Mouse (Mus musculus): ENCODE results near the gene Atp2a3. TPM values are rescaled to one million over a fixed set of nuclear protein-coding genes. Genes with fewer than 3 reads are reported as not detected.

Gene Atp2a3
- total RNA-seq, 2 experiments from 2014 or later, result 5.9 to 6.0 TPM

DNA sequence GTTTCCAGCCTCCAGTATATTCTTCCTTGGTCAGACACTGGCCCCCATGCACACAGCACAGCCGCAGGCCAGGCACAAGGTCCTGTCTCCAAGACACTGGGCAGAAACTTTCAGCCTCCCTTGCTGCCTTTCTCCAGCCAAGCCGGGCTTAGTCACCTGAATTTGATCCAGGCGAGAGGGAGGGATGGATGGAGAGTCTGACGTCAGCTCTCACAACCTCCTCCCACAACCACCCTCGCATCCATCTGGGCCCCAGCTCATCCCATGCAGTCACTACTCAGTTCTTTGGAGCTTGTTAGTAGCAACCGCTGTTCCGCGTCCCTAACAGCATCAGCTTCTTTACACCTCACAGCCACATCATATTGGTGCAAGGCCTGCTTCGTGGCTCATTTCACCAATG, 62.1 kb downstream of the Atp2a3 start:
- intact Hi-C loops (cut with DNase I), result no loop called here
- peak; percentile 88 to 91 for DNase-seq (ENCODE audit: low spot score in 2 of 2)

DNA sequence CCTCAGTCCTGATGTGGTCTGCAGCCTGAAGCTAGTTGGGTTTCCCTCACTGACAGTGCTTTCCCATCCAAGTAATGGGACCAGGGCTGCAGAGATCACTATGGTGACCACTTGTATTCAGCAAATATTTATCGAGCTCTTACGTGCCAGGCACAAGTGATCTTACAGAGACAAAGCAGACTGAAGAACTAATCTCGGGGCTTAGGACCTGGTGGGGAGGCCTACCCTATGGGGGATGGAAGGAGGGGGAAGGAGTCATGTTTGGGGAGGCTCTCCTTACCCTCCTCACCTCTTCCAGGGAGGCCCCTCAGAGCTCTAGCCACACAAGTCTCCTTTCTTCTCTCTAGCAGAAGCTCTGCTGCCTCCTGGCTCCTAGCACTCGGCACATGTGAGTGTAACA, 62.9 kb downstream of the Atp2a3 start:
- intact Hi-C loops (cut with DNase I), result no loop called here

DNA sequence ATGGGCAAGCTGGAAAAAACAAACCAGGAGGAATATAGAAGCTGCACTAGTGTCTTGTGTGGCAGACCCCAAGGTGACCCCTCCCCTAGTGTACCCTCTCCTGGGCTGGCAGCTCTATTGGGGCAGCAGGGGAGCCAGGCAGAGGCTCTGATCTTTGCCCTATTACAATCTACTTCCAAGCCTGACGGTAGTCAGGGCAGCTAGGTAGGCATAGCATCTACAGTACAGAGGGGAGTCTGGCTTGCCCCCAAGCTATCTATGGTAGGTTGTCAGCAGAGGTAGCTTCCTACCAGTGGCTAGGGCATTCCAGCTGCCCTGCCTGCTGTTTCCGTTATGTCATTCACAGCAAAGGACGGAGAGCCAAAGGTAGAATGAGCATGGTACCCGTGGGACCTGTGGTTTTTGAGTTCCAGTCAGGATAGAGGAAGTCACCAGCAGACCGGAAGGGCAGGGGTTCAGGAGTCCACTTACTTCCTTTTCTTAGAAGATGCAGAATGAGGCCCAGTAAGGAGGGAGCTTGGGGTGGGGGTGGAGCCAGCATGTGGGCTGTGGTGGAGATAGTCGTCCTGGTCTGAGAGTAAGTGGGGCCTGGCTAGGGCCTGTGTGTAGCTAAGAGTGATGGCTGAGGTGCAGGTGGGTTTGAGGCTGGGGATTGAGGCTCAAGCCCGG, 63.4 kb downstream of the Atp2a3 start:
- no peak for DNase-seq (ENCODE audit: low spot score in 2 of 2)
- intact Hi-C loops (cut with DNase I), result no loop called here

More for the DNA sequence above, 62.9 kb downstream of the Atp2a3 start:
- no peak for DNase-seq (ENCODE audit: low spot score in 2 of 2)

DNA sequence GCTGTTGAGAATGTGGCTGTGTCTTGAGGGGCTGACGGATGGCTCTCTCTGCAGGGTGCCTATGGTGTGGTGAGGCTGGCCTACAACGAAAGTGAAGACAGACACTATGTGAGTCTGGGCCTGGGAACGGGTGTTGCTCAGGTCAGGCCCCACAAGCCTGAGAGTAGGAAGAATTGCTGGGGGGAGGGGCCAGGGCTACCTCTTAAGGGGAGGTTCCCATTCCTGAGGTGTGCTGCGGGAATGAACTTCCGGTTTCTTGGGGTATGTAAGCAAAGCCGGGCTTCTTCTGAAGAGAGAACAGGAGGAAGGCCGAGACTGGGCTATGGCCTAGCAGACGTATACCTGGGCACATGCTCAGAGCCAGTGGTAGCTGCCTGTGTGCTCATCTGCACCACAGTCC, 66.0 kb downstream of the Atp2a3 start:
- DNase-seq (ENCODE audit: low spot score in 2 of 2), result no peak
- intact Hi-C loops (cut with DNase I), result no loop called here

DNA sequence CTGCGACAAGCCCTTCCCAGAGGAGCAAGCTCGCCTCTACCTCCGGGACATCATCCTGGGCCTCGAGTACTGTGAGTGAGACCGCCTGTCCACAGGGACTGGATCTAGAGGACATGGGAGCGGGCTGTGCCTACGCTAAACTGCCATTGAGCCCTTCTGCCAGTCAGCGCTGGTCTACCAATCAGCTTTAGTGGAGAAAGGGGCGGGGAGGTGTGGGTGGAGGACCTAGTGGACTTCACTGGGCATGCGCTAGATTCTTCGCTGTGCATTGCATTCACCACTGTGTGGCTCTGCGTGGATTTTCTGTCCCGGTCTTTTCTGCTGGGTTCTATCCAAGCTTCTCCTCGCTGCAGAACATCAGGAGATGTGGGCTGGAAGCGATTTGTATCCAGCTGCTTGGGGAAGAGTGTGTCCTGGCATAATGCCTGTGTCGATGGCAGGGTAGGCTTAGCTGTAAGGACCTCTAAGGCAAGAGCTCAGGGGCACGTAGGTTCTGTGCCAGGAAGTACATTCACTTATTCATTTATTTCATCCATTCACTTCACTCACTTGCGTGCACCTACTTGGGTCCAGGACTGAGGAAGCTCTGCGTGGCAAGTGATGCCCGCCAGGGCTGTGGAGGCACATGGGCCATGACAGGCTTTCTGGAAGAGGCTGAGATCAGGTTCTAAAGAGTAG, 70.0 kb downstream of the Atp2a3 start:
- intact Hi-C loops (cut with DNase I), result no loop called here
- DNase-seq (ENCODE audit: low spot score in 2 of 2), result peak; percentile 87 to 89

DNA sequence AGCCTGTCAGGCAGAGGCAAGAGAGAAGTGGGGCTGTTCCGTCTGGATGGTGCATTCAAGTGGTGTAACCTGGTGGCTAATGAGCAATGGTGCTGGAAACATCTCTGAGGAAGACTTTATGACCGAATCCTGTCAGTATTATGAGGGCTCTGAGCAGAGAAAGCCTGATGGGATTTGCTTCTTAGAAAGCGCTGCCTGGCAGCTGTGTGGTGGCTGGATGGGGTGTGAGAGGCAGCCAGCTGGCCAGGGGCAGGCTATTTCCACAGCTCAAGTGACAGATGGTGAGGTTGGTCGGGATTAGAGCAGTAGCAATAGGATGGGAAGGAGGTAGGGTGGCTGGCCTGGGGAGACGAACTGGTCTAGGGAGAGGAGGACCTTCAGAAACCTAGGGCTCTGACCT, 70.6 kb downstream of the Atp2a3 start:
- no peak for DNase-seq (ENCODE audit: low spot score in 2 of 2)
- intact Hi-C loops (cut with DNase I), result no loop called here

DNA sequence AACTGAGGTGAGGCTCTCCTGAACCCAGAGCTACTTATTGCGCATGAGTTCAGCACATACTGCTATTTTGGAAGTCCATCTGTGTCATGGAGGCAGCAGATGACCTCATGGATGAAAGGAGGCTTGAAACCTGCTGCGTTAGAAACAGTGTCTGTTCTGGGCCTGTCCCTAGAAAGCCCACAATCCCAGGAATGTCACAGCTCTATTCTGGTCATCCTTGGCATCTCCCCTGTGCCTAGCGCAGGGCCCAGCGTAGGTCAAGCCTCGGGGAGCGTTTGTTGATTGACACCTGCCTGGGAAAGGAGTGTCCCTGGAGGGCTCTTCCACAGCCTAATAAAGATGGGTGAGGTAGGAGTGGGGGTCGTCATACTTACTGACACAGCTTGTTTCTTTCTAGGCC, 75.1 kb downstream of the Atp2a3 start:
- intact Hi-C loops (cut with DNase I), result no loop called here
- DNase-seq (ENCODE audit: low spot score in 2 of 2), result no peak

DNA sequence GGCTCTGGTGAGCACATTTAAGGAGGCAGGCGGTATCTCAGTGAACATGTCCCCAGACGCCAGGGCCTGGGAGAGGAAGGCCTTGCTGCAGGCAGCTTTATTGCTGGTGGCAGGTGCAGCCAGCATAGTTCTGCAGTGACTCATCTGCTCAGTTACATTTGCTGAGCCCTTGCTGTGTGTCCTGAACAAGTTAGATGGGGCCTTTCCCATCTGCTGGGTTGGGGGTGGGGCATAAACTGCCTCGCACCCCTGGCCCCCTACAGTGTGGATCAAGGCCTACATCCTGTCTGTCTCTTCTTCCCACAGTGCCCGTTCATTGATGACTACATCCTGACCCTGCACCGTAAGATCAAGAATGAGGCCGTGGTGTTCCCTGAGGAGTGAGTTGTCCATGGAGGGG, 75.9 kb downstream of the Atp2a3 start:
- intact Hi-C loops (cut with DNase I), result no loop called here
- DNase-seq (ENCODE audit: low spot score in 2 of 2), result no peak

DNA sequence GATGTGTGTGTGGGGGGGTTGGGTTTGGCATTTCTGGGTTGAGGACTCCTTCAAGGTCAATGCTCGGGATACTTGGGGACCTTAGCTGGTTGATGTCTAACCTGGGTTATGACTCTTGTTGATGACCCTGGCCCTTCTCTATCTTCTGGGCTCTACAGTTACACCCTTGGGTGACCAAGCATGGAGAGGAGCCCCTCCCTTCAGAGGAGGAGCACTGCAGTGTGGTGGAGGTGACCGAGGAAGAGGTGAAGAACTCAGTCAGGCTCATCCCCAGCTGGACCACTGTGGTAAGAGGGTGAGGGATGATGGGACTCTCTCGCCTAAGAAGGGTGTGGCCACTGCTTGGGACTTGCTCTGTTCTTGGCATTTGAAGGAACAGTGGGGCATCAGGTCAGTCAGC, 76.7 kb downstream of the Atp2a3 start:
- intact Hi-C loops (cut with DNase I), result loop anchor here (2.0 kb wide), 1 partner anchor 31 kb away; no protein-coding TSS in a partner anchor
- no peak for DNase-seq (ENCODE audit: low spot score in 2 of 2)

DNA sequence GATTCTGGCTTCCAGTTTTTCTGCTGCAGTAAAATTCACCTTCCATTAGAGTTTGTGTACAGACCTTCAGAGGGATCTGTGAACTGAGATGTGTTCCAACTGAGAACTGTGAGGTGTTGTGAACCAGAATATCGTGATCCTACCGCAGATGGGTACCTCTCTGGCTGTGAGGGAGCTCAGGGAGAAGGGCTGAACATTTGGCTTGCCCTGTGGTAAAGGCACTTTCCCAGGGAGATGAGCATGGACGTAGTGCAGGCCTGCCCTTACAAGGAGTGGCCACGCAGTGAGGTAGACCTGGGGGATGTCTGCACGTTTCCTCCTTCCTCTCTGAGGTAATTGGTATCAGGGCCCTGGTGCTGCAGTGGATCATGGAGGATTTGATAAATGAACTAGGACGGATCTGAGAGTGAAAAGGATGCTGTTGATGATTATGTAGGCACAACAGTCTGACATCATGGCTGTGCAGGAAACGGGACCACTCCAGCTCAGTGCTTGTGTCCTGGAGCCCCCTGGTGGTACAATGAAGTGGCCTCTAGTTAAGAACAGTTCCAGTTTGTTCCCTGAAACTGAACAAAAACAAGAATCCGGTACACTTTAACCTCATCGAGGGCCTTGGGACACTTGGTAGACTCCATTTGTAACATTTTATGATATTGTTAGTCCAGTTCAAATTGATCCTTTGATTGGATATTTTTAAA, 78.3 kb downstream of the Atp2a3 start:
- DNase-seq (ENCODE audit: low spot score in 2 of 2), result no peak
- intact Hi-C loops (cut with DNase I), result loop anchor here (2.0 kb wide), 1 partner anchor 32 kb away; no protein-coding TSS in a partner anchor

Small RNA genes within 50 kb of the gene (microRNA-seq; reads per million reads assigned to microRNA genes)
- gene Gm44467, result not detected

Other genes starting within 250 kb of the Atp2a3 start
- 10 to 100 TPM; 16.5 to 17.4 TPM for gene Cyb5d2, start 165.0 kb upstream of the Atp2a3 start, total RNA-seq (2021)
- 10 to 100 TPM; 38.1 to 50.0 TPM for gene Zzef1, start 164.9 kb upstream of the Atp2a3 start, total RNA-seq (2021)
- gene P2rx1, start 37.9 kb downstream of the Atp2a3 start, total RNA-seq (2021), result under 1 TPM; 0.36 to 0.62 TPM
- gene Camkk1, start 57.8 kb downstream of the Atp2a3 start, total RNA-seq (2021), result 100 to 1,000 TPM; 102 to 106 TPM
- 10 to 100 TPM in 1 of 2 experiments, 1 to 10 TPM in 1; 7.5 to 10.6 TPM for gene Ncbp3, start 86.6 kb downstream of the Atp2a3 start, total RNA-seq (2021)
- under 1 TPM; 0.14 to 0.17 TPM for gene Itgae, start 129.4 kb downstream of the Atp2a3 start, total RNA-seq (2021)
- gene Haspin, start 177.1 kb downstream of the Atp2a3 start, total RNA-seq (2021), result under 1 TPM; 0.18 to 0.25 TPM
- under 1 TPM; 0.54 to 0.72 TPM for gene P2rx5, start 199.3 kb downstream of the Atp2a3 start, total RNA-seq (2021)
- 10 to 100 TPM; 54.4 to 58.8 TPM for gene Emc6, start 215.9 kb downstream of the Atp2a3 start, total RNA-seq (2021)
- gene Tax1bp3, start 215.9 kb downstream of the Atp2a3 start, total RNA-seq (2021), result 1 to 10 TPM; 6.9 to 9.3 TPM
- gene Ctns, start 237.9 kb downstream of the Atp2a3 start, total RNA-seq (2021), result 10 to 100 TPM; 15.4 to 24.9 TPM
- gene Shpk, start 238.3 kb downstream of the Atp2a3 start, total RNA-seq (2021), result 1 to 10 TPM; 3.1 TPM